Mouse (Mus musculus): ENCODE measurements at regions not wholly inside any gene's neighbourhood (a gene's known extent, or its start where the extent isn't known, plus 50 kb on each side); places are given as distances from the start of the nearest gene placed in this dataset.

DNA sequence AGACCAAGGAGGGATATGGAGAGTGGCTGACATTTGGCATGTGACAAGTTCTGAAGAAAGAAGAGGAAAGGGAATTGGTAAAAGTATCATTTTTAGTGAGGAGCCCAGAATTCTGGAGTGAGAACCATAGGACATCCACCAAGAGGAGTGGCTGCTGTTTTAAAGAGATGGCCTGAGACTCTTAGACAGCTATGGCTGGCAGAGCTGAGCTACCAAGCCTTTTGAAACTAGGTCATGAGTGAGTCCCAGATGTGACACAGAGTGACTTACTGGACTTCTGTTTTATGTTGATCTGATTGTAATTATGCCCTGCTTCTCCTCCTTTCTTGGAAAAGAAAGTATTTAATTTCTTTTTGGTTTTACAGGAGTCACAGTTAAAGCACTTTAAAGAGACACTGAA is 61.8 kb upstream of the Tprg start:
- TF ChIP-seq POLR2A (IDR thresholded peaks at IDR 0.05; ENCODE audit: control insufficient read depth in 1 of 2, insufficient read depth in 1 of 2, low read depth in 1 of 2, low read length in 2 of 2, poor library complexity in 1 of 2) (no peak), CTCF (IDR thresholded peaks at IDR 0.05 in 2 of 3, conservative IDR thresholded peaks at IDR 0.05 in 1 of 3; ENCODE audit: control insufficient read depth in 1 of 3, insufficient read depth in 1 of 3, low read depth in 2 of 3, low read length in 3 of 3, poor library complexity in 1 of 3, severe bottlenecking in 1 of 3) (no peak), MAFK (IDR thresholded peaks at IDR 0.05; ENCODE audit: borderline replicate concordance, low read depth, low read length) (no peak), TAL1 (IDR thresholded peaks at IDR 0.05; ENCODE audit: low read length) (no peak), KAT2A (conservative IDR thresholded peaks at IDR 0.05; ENCODE audit: low read depth, low read length) (no peak), UBTF (IDR thresholded peaks at IDR 0.05; ENCODE audit: borderline replicate concordance, insufficient read depth, low read depth, low read length) (no peak), ELF1 (IDR thresholded peaks at IDR 0.05; ENCODE audit: low read depth, low read length) (no peak), MAZ (IDR thresholded peaks at IDR 0.05; ENCODE audit: low read depth, low read length) (no peak), HCFC1 (IDR thresholded peaks at IDR 0.05; ENCODE audit: low read depth, low read length) (no peak), SIN3A (IDR thresholded peaks at IDR 0.05; ENCODE audit: low read length) (no peak), CHD1 (IDR thresholded peaks at IDR 0.05; ENCODE audit: low read depth, low read length) (no peak), MEF2A (IDR thresholded peaks at IDR 0.05; ENCODE audit: extremely low read depth, insufficient replicate concordance, low read depth, low read length, poor library complexity, severe bottlenecking) (no peak)
